Mouse (Mus musculus): ENCODE results near the gene Rabl3.

The Rabl3 gene

GRCm38 (mm10) chr16:37598463-37598862 lies 58.8 kb downstream of the Rabl3 start:
- Histone ChIP-seq H3K36me3 (ENCODE audit: control insufficient read depth, insufficient read depth, low read length, poor library complexity, severe bottlenecking) (no peaks in the 10 kb centered on the region), H3K27me3 (ENCODE audit: control insufficient read depth, insufficient read depth, low read length, poor library complexity, severe bottlenecking) (no peaks in the 10 kb centered on the region)

GRCm38 (mm10) chr16:37599326-37599725 lies 59.6 kb downstream of the Rabl3 start:
- no peaks in the 10 kb centered on the region for H3K36me3 ChIP-seq (ENCODE audit: control insufficient read depth, insufficient read depth, low read length, poor library complexity, severe bottlenecking)
- DNase-seq (ENCODE audit: low read depth, low spot score), result no peak
- no peaks in the 10 kb centered on the region for H3K27me3 ChIP-seq (ENCODE audit: control insufficient read depth, insufficient read depth, low read length, poor library complexity, severe bottlenecking)

More at GRCm38 (mm10) chr16:37598463-37598862, 58.8 kb downstream of the Rabl3 start:
- DNase-seq (ENCODE audit: low read depth, low spot score), result no peak

- H3K36me3 ChIP-seq (ENCODE audit: control insufficient read depth, insufficient read depth, low read length, poor library complexity, severe bottlenecking), result no peaks in the 10 kb centered on the region
- H3K27me3 ChIP-seq (ENCODE audit: control insufficient read depth, insufficient read depth, low read length, poor library complexity, severe bottlenecking), result no peaks in the 10 kb centered on the region
- no peak for DNase-seq (ENCODE audit: low read depth, low spot score)
Measured at GRCm38 (mm10) chr16:37603431-37603830, 63.7 kb downstream of the Rabl3 start.

GRCm38 (mm10) chr16:37604243-37604642 lies 64.6 kb downstream of the Rabl3 start:
- H3K27me3 ChIP-seq (ENCODE audit: control insufficient read depth, insufficient read depth, low read length, poor library complexity, severe bottlenecking), result no peaks in the 10 kb centered on the region

GRCm38 (mm10) chr16:37610333-37610732 lies 70.6 kb downstream of the Rabl3 start:
- no peaks in the 10 kb centered on the region for H3K27me3 ChIP-seq (ENCODE audit: control insufficient read depth, insufficient read depth, low read length, poor library complexity, severe bottlenecking)
- no peaks in the 10 kb centered on the region for H3K36me3 ChIP-seq (ENCODE audit: control insufficient read depth, insufficient read depth, low read length, poor library complexity, severe bottlenecking)
- no peak for DNase-seq (ENCODE audit: low read depth, low spot score)

More at GRCm38 (mm10) chr16:37604243-37604642, 64.6 kb downstream of the Rabl3 start:
- H3K36me3 ChIP-seq (ENCODE audit: control insufficient read depth, insufficient read depth, low read length, poor library complexity, severe bottlenecking), result no peaks in the 10 kb centered on the region
- DNase-seq (ENCODE audit: low read depth, low spot score), result no peak

- DNase-seq (ENCODE audit: low read depth, low spot score), result no peak
- Histone ChIP-seq H3K27me3 (ENCODE audit: control insufficient read depth, insufficient read depth, low read length, poor library complexity, severe bottlenecking) (no peaks in the 10 kb centered on the region), H3K36me3 (ENCODE audit: control insufficient read depth, insufficient read depth, low read length, poor library complexity, severe bottlenecking) (no peaks in the 10 kb centered on the region)
Measured at GRCm38 (mm10) chr16:37611072-37611471, 71.4 kb downstream of the Rabl3 start.

GRCm38 (mm10) chr16:37612013-37612412 lies 72.3 kb downstream of the Rabl3 start:
- Histone ChIP-seq H3K27me3 (ENCODE audit: control insufficient read depth, insufficient read depth, low read length, poor library complexity, severe bottlenecking) (no peaks in the 10 kb centered on the region), H3K36me3 (ENCODE audit: control insufficient read depth, insufficient read depth, low read length, poor library complexity, severe bottlenecking) (no peaks in the 10 kb centered on the region)
- DNase-seq (ENCODE audit: low read depth, low spot score), result no peak

GRCm38 (mm10) chr16:37614540-37614939 lies 74.9 kb downstream of the Rabl3 start:
- no peak for DNase-seq (ENCODE audit: low read depth, low spot score)
- H3K36me3 ChIP-seq (ENCODE audit: control insufficient read depth, insufficient read depth, low read length, poor library complexity, severe bottlenecking), result no peaks in the 10 kb centered on the region
- H3K27me3 ChIP-seq (ENCODE audit: control insufficient read depth, insufficient read depth, low read length, poor library complexity, severe bottlenecking), result no peaks in the 10 kb centered on the region

GRCm38 (mm10) chr16:37615429-37615828 lies 75.7 kb downstream of the Rabl3 start:
- H3K27me3 ChIP-seq (ENCODE audit: control insufficient read depth, insufficient read depth, low read length, poor library complexity, severe bottlenecking), result no peaks in the 10 kb centered on the region
- H3K36me3 ChIP-seq (ENCODE audit: control insufficient read depth, insufficient read depth, low read length, poor library complexity, severe bottlenecking), result no peaks in the 10 kb centered on the region
- no peak for DNase-seq (ENCODE audit: low read depth, low spot score)

- Histone ChIP-seq H3K27me3 (ENCODE audit: control insufficient read depth, insufficient read depth, low read length, poor library complexity, severe bottlenecking) (no peaks in the 10 kb centered on the region), H3K36me3 (ENCODE audit: control insufficient read depth, insufficient read depth, low read length, poor library complexity, severe bottlenecking) (no peaks in the 10 kb centered on the region)
- no peak for DNase-seq (ENCODE audit: low read depth, low spot score)
Measured at GRCm38 (mm10) chr16:37616104-37616503, 76.4 kb downstream of the Rabl3 start.

- DNase-seq (ENCODE audit: low read depth, low spot score), result no peak
- Histone ChIP-seq H3K27me3 (ENCODE audit: control insufficient read depth, insufficient read depth, low read length, poor library complexity, severe bottlenecking) (no peaks in the 10 kb centered on the region), H3K36me3 (ENCODE audit: control insufficient read depth, insufficient read depth, low read length, poor library complexity, severe bottlenecking) (no peaks in the 10 kb centered on the region)
Measured at GRCm38 (mm10) chr16:37617695-37618094, 78.0 kb downstream of the Rabl3 start.
